17 mouse cellular contexts compared by ENCODE assay signal in the genomic region with DNA sequence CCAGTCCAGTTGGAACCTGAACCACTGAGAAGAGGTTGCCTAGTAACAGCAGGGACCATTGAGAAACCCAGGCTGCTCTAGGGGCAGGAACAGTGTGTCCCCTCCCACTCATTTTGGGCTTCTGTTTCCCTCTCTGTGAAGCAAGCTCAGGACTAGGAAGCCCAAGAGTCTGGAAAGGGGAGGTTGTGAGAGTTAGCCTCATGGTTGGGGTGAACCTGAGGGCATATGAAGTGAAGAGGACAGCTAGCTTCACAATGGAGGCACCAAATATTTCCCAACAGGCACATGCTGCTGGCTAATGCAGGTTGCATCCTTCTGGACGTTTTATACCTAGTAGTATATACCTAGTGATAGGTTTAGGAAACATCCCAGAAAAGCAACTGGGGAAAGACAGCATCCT.
"Had no signal": no experiment of that assay in that cellular context is flagged by ENCODE, and none has a peak within 500 bp of the region (broad histone marks: within the 10 kb centered on the region; RNA-seq: fewer than 3 reads in every experiment).

No protein-coding gene starts in this region.

- DNase-seq: liver, postnatal 0 days; lung, adult 2 months; lung, postnatal 14 days; lung, postnatal 36 days; right cerebral cortex, postnatal 14 days; thymus, adult 2 months; thymus, postnatal 25 days; thymus, postnatal 4 days had no signal

- H3K4me1 ChIP-seq: liver, embryonic 15.5 days; lung, embryonic 15.5 days; midbrain, embryonic 12.5 days; midbrain, embryonic 15.5 days; stomach, embryonic 15.5 days had no signal

- ATAC-seq: liver, postnatal 0 days; lung, postnatal 0 days; midbrain, embryonic 15.5 days had no signal

- H3K9ac ChIP-seq: liver, embryonic 15.5 days; liver, postnatal 0 days; lung, embryonic 15.5 days; midbrain, embryonic 12.5 days; midbrain, embryonic 15.5 days; stomach, embryonic 15.5 days had no signal

- H3K4me3 ChIP-seq: liver, embryonic 15.5 days; lung, embryonic 15.5 days; megakaryocyte, embryonic 14.5 days; midbrain, embryonic 12.5 days; midbrain, embryonic 15.5 days; stomach, embryonic 15.5 days had no signal

- H3K27ac ChIP-seq: liver, embryonic 15.5 days; lung, embryonic 15.5 days; macrophage; midbrain, embryonic 12.5 days; midbrain, embryonic 15.5 days; stomach, embryonic 15.5 days; stomach, postnatal 0 days had no signal

- H3K27me3 ChIP-seq: liver, embryonic 15.5 days; lung, embryonic 15.5 days; megakaryocyte, embryonic 14.5 days; midbrain, embryonic 12.5 days; midbrain, embryonic 15.5 days; stomach, embryonic 15.5 days had no signal

- H3K9me3 ChIP-seq: liver, embryonic 15.5 days; lung, embryonic 15.5 days; megakaryocyte, embryonic 14.5 days; midbrain, embryonic 12.5 days; midbrain, embryonic 15.5 days; stomach, embryonic 15.5 days had no signal

- H3K4me2 ChIP-seq: liver, embryonic 15.5 days; lung, embryonic 15.5 days; midbrain, embryonic 12.5 days; midbrain, embryonic 15.5 days; stomach, embryonic 15.5 days had no signal
